Mouse (Mus musculus): Measurements from ENCODE around the gene 2310039H08Rik.

The 2310039H08Rik gene

GRCm38 (mm10) chr17:46809131-46809830 lies 36.8 kb downstream of the 2310039H08Rik start:
- no peak for DNase-seq (ENCODE audit: low spot score in 2 of 2)

GRCm38 (mm10) chr17:46810672-46811071 lies 38.2 kb downstream of the 2310039H08Rik start:
- no peak for DNase-seq (ENCODE audit: low spot score in 2 of 2)

- DNase-seq (ENCODE audit: low spot score in 2 of 2), result no peak
Observed at GRCm38 (mm10) chr17:46812442-46812841, 40.0 kb downstream of the 2310039H08Rik start.

- DNase-seq (ENCODE audit: low spot score in 2 of 2), result no peak
Observed at GRCm38 (mm10) chr17:46813637-46814036, 41.2 kb downstream of the 2310039H08Rik start.

GRCm38 (mm10) chr17:46814497-46814896 lies 42.1 kb downstream of the 2310039H08Rik start:
- no peak for DNase-seq (ENCODE audit: low spot score in 2 of 2)

- DNase-seq (ENCODE audit: low spot score in 2 of 2), result no peak
Observed at GRCm38 (mm10) chr17:46816306-46816705, 43.9 kb downstream of the 2310039H08Rik start.

GRCm38 (mm10) chr17:46817734-46818158 lies 45.3 kb downstream of the 2310039H08Rik start:
- DNase-seq (ENCODE audit: low spot score in 2 of 2), result no peak

GRCm38 (mm10) chr17:46820628-46821027 lies 48.2 kb downstream of the 2310039H08Rik start:
- DNase-seq (ENCODE audit: low spot score in 2 of 2), result no peak
